Mouse (Mus musculus) heart, postnatal 0 days (tissue): ENCODE measurements around the gene Sh3d21. TPM values are rescaled to one million over a fixed set of nuclear protein-coding genes. Genes with fewer than 3 reads are reported as not detected.

ENCODE experiments used
- ATAC-seq: fragments of 200-750 bp; cut with Nextera tagmentation; 2 replicates; pipeline ENCODE4 v1.8.0; 2017; ENCODE audit warnings: low read depth, moderate number of reproducible peaks, moderate library complexity; ENCODE audit not compliant: insufficient read depth
- DNase-seq: peaks from one replicate; pipeline ENCODE4 v3.0.0-alpha.2; 2016; ENCODE audit warnings: low spot score
- H3K27ac ChIP-seq: fragments of 300-500 bp; sonication (generic); 2 replicates; pipeline ENCODE4 v1.5.1; 2014; ENCODE audit warnings: low read depth, mild to moderate bottlenecking
- H3K27me3 ChIP-seq: fragments of 300-500 bp; sonication (generic); 2 replicates; pipeline ENCODE4 v1.6.1; 2014; ENCODE audit warnings: low read length, mixed read lengths; ENCODE audit not compliant: control insufficient read depth, insufficient read depth
- H3K36me3 ChIP-seq: fragments of 300-500 bp; sonication (generic); replicated peaks from 2 replicates; pipeline ENCODE4 v1.6.1; 2014; ENCODE audit warnings: low read length, mixed read lengths; ENCODE audit not compliant: control insufficient read depth, insufficient read depth
- H3K4me1 ChIP-seq: fragments of 300-500 bp; sonication (generic); 2 replicates; pipeline ENCODE4 v1.6.1; 2014; ENCODE audit warnings: antibody characterized with exemption; ENCODE audit not compliant: control insufficient read depth, insufficient read depth
- H3K4me2 ChIP-seq: fragments of 300-500 bp; sonication (generic); 2 replicates; pipeline ENCODE4 v1.6.1; 2014; ENCODE audit warnings: low read depth, mild to moderate bottlenecking, low read length, moderate library complexity
- H3K4me3 ChIP-seq: fragments of 300-500 bp; sonication (generic); 2 replicates; pipeline ENCODE4 v1.5.1; 2014; ENCODE audit warnings: low read depth, low read length
- H3K9ac ChIP-seq: fragments of 300-500 bp; sonication (generic); replicated peaks from 2 replicates; pipeline ENCODE4 v1.6.1; 2014; ENCODE audit warnings: low read depth, low read length, mixed read lengths
- H3K9me3 ChIP-seq: fragments of 300-500 bp; sonication (generic); replicated peaks from 2 replicates; pipeline ENCODE4 v1.6.1; 2016; ENCODE audit warnings: low read length; ENCODE audit not compliant: control insufficient read depth
- CTCF ChIP-seq: IDR thresholded peaks from 2 replicates; pipeline ENCODE4 v1.5.1; 2016; ENCODE audit warnings: antibody characterized with exemption, control low read depth, low read depth
- EP300 ChIP-seq: IDR thresholded peaks from 2 replicates; pipeline ENCODE4 v1.6.1; 2016; ENCODE audit warnings: antibody characterized with exemption, low read depth
- WGBS: fragments of 180-500 bp; shearing (Covaris S2); extraction: QIAGEN DNeasy Blood & Tissue Kit; methylation state at CpG from one replicate; pipeline ENCODE4 v1.1.7; 2014; 5-methylcytosine and 5-hydroxymethylcytosine counted together
- polyA plus RNA-seq: library from polyadenylated mRNA; unstranded; fragments of >200 nt; fragmentation: Nextera tagmentation; extraction: Ambion mirVana; gene quantifications from 2 replicates; pipeline ENCODE4 v1.2.1, GENCODE M21; 2015
- total RNA-seq: library from RNA; depleted of rRNA; stranded (reverse); fragments of >200 nt; gene quantifications from 2 replicates; pipeline ENCODE4 v1.2.3, GENCODE M21; 2014; ENCODE audit warnings: low replicate concordance

Sh3d21 gene
- total and polyA plus RNA-seq, 2 experiments from 2014 or later: 2.2 to 2.6 TPM

DNA sequence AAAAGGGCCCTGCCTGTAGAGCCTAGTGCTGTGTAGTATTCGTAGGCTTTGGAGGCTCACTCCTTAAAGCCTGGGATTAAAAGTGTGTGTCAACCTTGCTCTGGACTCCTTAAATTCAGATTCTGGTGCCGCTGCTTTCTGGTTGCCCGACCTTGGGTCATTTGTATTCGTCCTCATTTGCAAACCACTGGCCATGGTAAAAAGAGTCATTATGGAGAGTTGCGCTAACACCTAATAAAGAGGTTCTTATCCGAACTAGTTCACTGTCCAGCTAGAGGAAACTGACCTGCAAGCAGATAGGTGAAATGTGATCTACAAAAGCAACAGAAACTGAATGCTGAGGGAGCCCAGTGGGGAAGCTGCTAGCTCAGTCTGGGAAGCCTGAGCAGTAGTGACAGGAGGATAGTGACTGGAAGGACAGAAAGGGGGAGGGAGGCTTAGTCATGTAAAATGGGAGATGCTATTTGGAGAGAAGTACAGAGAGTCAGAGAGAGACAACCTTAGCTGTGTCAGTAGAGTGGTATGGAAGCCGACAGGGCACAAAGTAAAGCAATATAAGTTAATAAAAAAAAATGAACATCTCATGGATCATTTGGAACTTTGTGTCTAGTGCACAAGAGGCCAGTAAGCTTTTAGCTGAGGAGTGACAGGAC lies 58.0 kb downstream of the Sh3d21 start:
- 68% methylated on average over 7 of the region's 7 CpGs for WGBS
- DNase-seq (no peak), ATAC-seq (no peak)
- H3K9me3 ChIP-seq: no peaks in the 10 kb centered on the region
- H3K27ac ChIP-seq: no peak overlapping the region
- peak overlapping the region; percentile 82 for H3K4me2 ChIP-seq
- no peaks in the 10 kb centered on the region; the same call in 1 of the 2 replicates for H3K36me3 ChIP-seq
- peak overlapping the region; percentile 85; the same call in 1 of the 2 replicates for H3K9ac ChIP-seq
- TF ChIP-seq CTCF (no peak), EP300 (no peak)
- H3K4me1 ChIP-seq: peaks cover 49% of the 10 kb centered on the region
- no peaks in the 10 kb centered on the region for H3K27me3 ChIP-seq
- H3K4me3 ChIP-seq: peak overlapping the region; percentile 73

- DNase-seq (no peak), ATAC-seq (0 out of 2 replicates have a peak, but pooled peaks have one; percentile 2)
- WGBS: 1% methylated on average over 33 of the region's 34 CpGs
- H3K4me3 ChIP-seq: peak overlapping the region; percentile 73
- H3K27me3 ChIP-seq: no peaks in the 10 kb centered on the region
- H3K9me3 ChIP-seq: no peaks in the 10 kb centered on the region
- peak overlapping the region; percentile 85 for H3K9ac ChIP-seq
- H3K36me3 ChIP-seq: no peaks in the 10 kb centered on the region; the same call in 1 of the 2 replicates
- peak overlapping the region; percentile 82 for H3K4me2 ChIP-seq
- TF ChIP-seq EP300 (no peak), CTCF (no peak)
- peak overlapping the region; percentile 90 for H3K27ac ChIP-seq
- peaks cover 48% of the 10 kb centered on the region for H3K4me1 ChIP-seq
These were observed 58.8 kb downstream of the Sh3d21 start for GRCm38 (mm10) chr4:126104261-126105075.

- ATAC-seq: peak; percentile 92
- peaks cover 5% of the 10 kb centered on the region; the same call in 1 of the 2 replicates for H3K36me3 ChIP-seq
- peaks cover 47% of the 10 kb centered on the region for H3K4me1 ChIP-seq
- peak within 1 kb of the TSS; percentile 82 for H3K4me2 ChIP-seq
- TF ChIP-seq EP300 (peak; percentile 21; the same call in 1 of the 2 replicates), CTCF (peak; percentile 69)
- H3K9ac ChIP-seq: peak within 1 kb of the TSS; percentile 85
- peak; percentile 98 for DNase-seq
- no peaks in the 10 kb centered on the region for H3K9me3 ChIP-seq
- WGBS: 1% methylated on average over 29 of the region's 34 CpGs
- H3K4me3 ChIP-seq: peak within 1 kb of the TSS; percentile 73
- H3K27me3 ChIP-seq: no peaks in the 10 kb centered on the region
- peak within 1 kb of the TSS; percentile 90 for H3K27ac ChIP-seq
These were observed 59.7 kb downstream of the Sh3d21 start, which contains the start of gene Stk40 for GRCm38 (mm10) chr4:126103590-126104068. Gene Stk40 (plus strand): TSS chr4:126103957.

- peak; percentile 61 for TF ChIP-seq EP300
- TF ChIP-seq CTCF: no peak
- peak overlapping the region; percentile 74 for H3K4me2 ChIP-seq
- under 1% methylated on average over 15 of the region's 15 CpGs for WGBS
- ATAC-seq (peak; percentile 79), DNase-seq (peak; percentile 97)
- H3K9ac ChIP-seq: peak overlapping the region; percentile 7
- no peaks in the 10 kb centered on the region for H3K9me3 ChIP-seq
- no peaks in the 10 kb centered on the region for H3K27me3 ChIP-seq
- peak overlapping the region; percentile 90 for H3K27ac ChIP-seq
- peaks cover 42% of the 10 kb centered on the region for H3K4me1 ChIP-seq
- H3K4me3 ChIP-seq: peak overlapping the region; percentile 73
- peaks cover 10% of the 10 kb centered on the region; the same call in 1 of the 2 replicates for H3K36me3 ChIP-seq
These were observed 60.2 kb downstream of the Sh3d21 start for GRCm38 (mm10) chr4:126103057-126103581.

DNA sequence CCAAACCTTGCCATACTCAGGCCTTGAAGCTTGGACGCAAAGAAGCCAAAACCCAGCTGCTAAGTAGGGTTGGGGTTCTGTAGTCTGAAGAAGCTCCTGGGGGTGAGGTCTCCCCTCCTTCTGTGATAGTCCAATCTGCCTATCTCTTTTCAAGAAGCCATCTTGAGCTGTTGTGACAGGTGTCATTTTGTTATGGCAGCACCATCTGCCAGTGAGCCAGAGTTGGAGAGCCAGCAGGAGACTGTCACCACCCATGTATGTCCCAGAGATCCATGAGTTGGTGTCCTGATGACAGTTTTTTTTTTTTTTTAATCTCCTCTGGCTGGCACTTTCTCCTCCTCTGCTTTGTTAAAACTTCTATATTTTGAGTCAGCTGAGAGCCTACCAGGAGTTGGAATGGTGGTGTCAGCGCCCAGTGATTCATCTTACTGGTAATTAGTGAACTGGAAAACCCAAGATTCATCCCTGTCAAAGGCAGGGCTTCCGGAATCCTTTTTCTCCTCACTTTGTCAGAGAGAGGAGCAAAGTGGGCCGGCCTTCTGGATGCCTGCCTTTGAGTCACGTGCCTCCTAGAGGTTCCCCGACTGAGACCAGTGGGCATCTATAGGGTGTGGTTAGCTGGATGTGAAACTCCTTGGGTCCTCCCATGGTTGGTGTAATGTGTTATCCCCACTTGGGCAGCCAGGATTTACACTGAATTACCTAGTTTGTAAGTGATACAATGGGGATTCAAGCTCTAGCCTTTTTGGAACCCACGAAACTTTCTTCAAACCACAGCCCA lies 61.0 kb downstream of the Sh3d21 start:
- TF ChIP-seq CTCF: no peak
- TF ChIP-seq EP300: no peak
- H3K4me2 ChIP-seq: peak overlapping the region; percentile 74; the same call in 1 of the 2 replicates
- peak overlapping the region; percentile 90 for H3K27ac ChIP-seq
- no peak for ATAC-seq
- DNase-seq: peak; percentile 11
- WGBS: 51% methylated on average over 7 of the region's 7 CpGs
- H3K9me3 ChIP-seq: no peaks in the 10 kb centered on the region
- H3K4me1 ChIP-seq: peaks cover 37% of the 10 kb centered on the region
- H3K36me3 ChIP-seq: peaks cover 10% of the 10 kb centered on the region; the same call in 1 of the 2 replicates
- H3K9ac ChIP-seq: peak overlapping the region; percentile 7; the same call in 1 of the 2 replicates
- no peak overlapping the region for H3K4me3 ChIP-seq
- no peaks in the 10 kb centered on the region for H3K27me3 ChIP-seq
